25 mouse cellular contexts compared by ENCODE assay signal in genomic region chr7:127255965-127256364, GRCm38 (mm10).
"Had no signal": no experiment of that assay in that cellular context is flagged by ENCODE, and none has a peak within 500 bp of the region (broad histone marks: within the 10 kb centered on the region; RNA-seq: fewer than 3 reads in every experiment).

No protein-coding gene starts in this region.

- H3K27ac ChIP-seq: heart, embryonic 10.5 days; hindbrain, embryonic 10.5 days; hindbrain, embryonic 12.5 days; hindbrain, postnatal 0 days; kidney, embryonic 15.5 days; kidney, postnatal 0 days; limb, embryonic 13.5 days; limb, embryonic 15.5 days; liver, embryonic 14.5 days had no signal

- H3K4me2 ChIP-seq: heart, embryonic 12.5 days; hindbrain, embryonic 12.5 days; hindbrain, embryonic 14.5 days; kidney, embryonic 15.5 days; limb, embryonic 13.5 days; limb, embryonic 15.5 days had no signal

- H3K9ac ChIP-seq: heart, embryonic 12.5 days; hindbrain, embryonic 12.5 days; hindbrain, embryonic 14.5 days; kidney, embryonic 15.5 days; limb, embryonic 13.5 days; limb, embryonic 15.5 days; liver, embryonic 14.5 days had no signal

- DNase-seq: gastrocnemius, postnatal 14 days; gastrocnemius, postnatal 36 days; heart, postnatal 10 days; heart, postnatal 4 days; kidney, adult 11 months; kidney, adult 2 months; kidney, adult 9 months; kidney, postnatal 14 days; kidney, postnatal 36 days; layer of hippocampus, adult 9-11 months; layer of hippocampus, postnatal 36 days; left cerebral cortex, postnatal 4 days; lung, adult 18-20 months had no signal

- H3K4me3 ChIP-seq: heart, embryonic 10.5 days; heart, embryonic 12.5 days; hindbrain, embryonic 12.5 days; kidney, embryonic 15.5 days; limb, embryonic 13.5 days; limb, embryonic 15.5 days had no signal

- ATAC-seq: hindbrain, postnatal 0 days; intestine, embryonic 16.5 days had no signal

- H3K27me3 ChIP-seq: heart, embryonic 12.5 days; hindbrain, embryonic 12.5 days; kidney, embryonic 15.5 days; limb, embryonic 13.5 days; limb, embryonic 15.5 days had no signal

- H3K9me3 ChIP-seq: heart, embryonic 10.5 days; heart, embryonic 12.5 days; hindbrain, embryonic 10.5 days; hindbrain, embryonic 12.5 days; kidney, embryonic 15.5 days; limb, embryonic 13.5 days; limb, embryonic 15.5 days had no signal
